Mouse (Mus musculus) thymus, adult 2 months (tissue): ENCODE results near the gene Dennd1b. TPM values are rescaled to one million over a fixed set of nuclear protein-coding genes. Genes with fewer than 3 reads are reported as not detected.

Experiments used
- DNase-seq: peaks from one replicate; pipeline ENCODE4 v3.0.0; 2021
- H3K27ac ChIP-seq: fragments of 200-500 bp; 2 replicates; pipeline ENCODE4 v1.5.1; 2012; ENCODE audit warnings: low read length, control low read depth; ENCODE audit not compliant: control insufficient read depth, insufficient read depth
- H3K27me3 ChIP-seq: fragments of 200-500 bp; 2 replicates; pipeline ENCODE4 v1.6.1; 2012; ENCODE audit warnings: mild to moderate bottlenecking, low read length, moderate library complexity, mixed read lengths; ENCODE audit not compliant: control insufficient read depth, insufficient read depth
- H3K36me3 ChIP-seq: fragments of 200-500 bp; 2 replicates; pipeline ENCODE4 v1.6.1; 2012; ENCODE audit warnings: mild to moderate bottlenecking, low read length, moderate library complexity; ENCODE audit not compliant: control insufficient read depth, insufficient read depth
- H3K4me1 ChIP-seq: fragments of 200-500 bp; replicated peaks from 2 replicates; pipeline ENCODE4 v1.6.1; 2012; ENCODE audit warnings: low read length; ENCODE audit not compliant: control insufficient read depth, insufficient read depth
- H3K4me3 ChIP-seq: fragments of 200-500 bp; 2 replicates; pipeline ENCODE4 v1.5.1; 2012; ENCODE audit warnings: mild to moderate bottlenecking, low read length, control low read depth, moderate library complexity; ENCODE audit not compliant: control insufficient read depth, insufficient read depth
- CTCF ChIP-seq: fragments of 200-500 bp; IDR thresholded peaks from 2 replicates; pipeline ENCODE4 v1.5.1; 2012; ENCODE audit warnings: mild to moderate bottlenecking, control low read depth, low read length, moderate library complexity, borderline replicate concordance; ENCODE audit not compliant: control insufficient read depth, poor library complexity, insufficient read depth; ENCODE audit errors: extremely low read depth
- POLR2A ChIP-seq: fragments of 200-500 bp; IDR thresholded peaks from 2 replicates; pipeline ENCODE4 v1.6.1; 2012; ENCODE audit warnings: mild to moderate bottlenecking, low read length, control low read depth, moderate library complexity; ENCODE audit not compliant: control insufficient read depth, poor library complexity, insufficient read depth; ENCODE audit errors: extremely low read depth
- WGBS: fragments of 180-500 bp; shearing (Covaris S2); methylation state at CpG from one replicate; pipeline ENCODE4 v1.1.7; 2018; 5-methylcytosine and 5-hydroxymethylcytosine counted together
- polyA plus RNA-seq: library from polyadenylated mRNA; depleted of rRNA; stranded (reverse); fragments of >200 nt; gene quantifications from 2 replicates; pipeline ENCODE4 v1.2.3, GENCODE M21; 2012

Dennd1b gene
- polyA plus RNA-seq, 1 experiment: 20.7 TPM

- no peak overlapping the region for H3K27ac ChIP-seq
- 52% methylated on average over 6 of the region's 6 CpGs for WGBS
- no peaks in the 10 kb centered on the region for H3K27me3 ChIP-seq
- H3K4me3 ChIP-seq: no peak overlapping the region
- no peaks in the 10 kb centered on the region for H3K4me1 ChIP-seq
- TF ChIP-seq CTCF (no peak), POLR2A (no peak)
- H3K36me3 ChIP-seq: no peaks in the 10 kb centered on the region
- DNase-seq: peak; percentile 9
Measured at GRCm38 (mm10) chr1:138939579-138940139, 23.6 kb upstream of the Dennd1b start.

- H3K4me3 ChIP-seq: no peak overlapping the region
- DNase-seq: no peak
- H3K4me1 ChIP-seq: no peaks in the 10 kb centered on the region
- WGBS: 93% methylated on average over 8 of the region's 8 CpGs
- H3K27ac ChIP-seq: no peak overlapping the region
- TF ChIP-seq POLR2A (no peak), CTCF (no peak)
- no peaks in the 10 kb centered on the region for H3K27me3 ChIP-seq
- H3K36me3 ChIP-seq: no peaks in the 10 kb centered on the region
Measured at GRCm38 (mm10) chr1:138940407-138940806, 22.8 kb upstream of the Dennd1b start.

DNA sequence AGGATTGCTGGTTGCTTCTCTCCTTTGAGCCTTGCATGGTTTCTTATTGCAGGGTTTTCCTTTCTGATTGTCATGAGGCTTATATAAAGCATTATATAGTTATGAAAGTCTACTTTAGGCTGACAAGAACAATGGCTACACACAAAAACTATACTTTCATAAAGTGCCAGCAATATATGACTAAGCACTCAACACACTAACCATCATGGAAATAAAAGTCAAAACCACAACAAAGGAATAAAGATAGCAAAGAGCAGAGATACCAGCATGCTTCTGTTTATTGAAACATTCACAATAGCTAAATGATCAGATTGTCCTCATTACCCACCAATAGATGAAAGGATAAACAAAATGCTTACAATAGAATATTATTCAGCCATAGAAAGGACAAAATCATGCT lies 11.1 kb upstream of the Dennd1b start:
- H3K27me3 ChIP-seq: no peaks in the 10 kb centered on the region
- TF ChIP-seq CTCF: no peak
- H3K4me3 ChIP-seq: no peak overlapping the region
- no peaks in the 10 kb centered on the region for H3K36me3 ChIP-seq
- no peak overlapping the region for H3K27ac ChIP-seq
- DNase-seq: no peak
- H3K4me1 ChIP-seq: no peaks in the 10 kb centered on the region

GRCm38 (mm10) chr1:138954978-138955377 lies 8.3 kb upstream of the Dennd1b start:
- TF ChIP-seq POLR2A (no peak), CTCF (no peak)
- WGBS: 42% methylated on average over 5 of the region's 5 CpGs
- H3K4me1 ChIP-seq: no peaks in the 10 kb centered on the region
- H3K4me3 ChIP-seq: no peak overlapping the region
- H3K27ac ChIP-seq: no peak overlapping the region
- DNase-seq: no peak
- H3K27me3 ChIP-seq: no peaks in the 10 kb centered on the region
- H3K36me3 ChIP-seq: no peaks in the 10 kb centered on the region

- WGBS: 75% methylated on average over 4 of the region's 4 CpGs
- no peaks in the 10 kb centered on the region for H3K36me3 ChIP-seq
- no peaks in the 10 kb centered on the region for H3K27me3 ChIP-seq
- no peaks in the 10 kb centered on the region for H3K4me1 ChIP-seq
- no peak for TF ChIP-seq CTCF
- TF ChIP-seq POLR2A: no peak
- no peak overlapping the region for H3K27ac ChIP-seq
- no peak overlapping the region for H3K4me3 ChIP-seq
- DNase-seq: no peak
Measured at GRCm38 (mm10) chr1:138955455-138955854, 7.8 kb upstream of the Dennd1b start.

DNA sequence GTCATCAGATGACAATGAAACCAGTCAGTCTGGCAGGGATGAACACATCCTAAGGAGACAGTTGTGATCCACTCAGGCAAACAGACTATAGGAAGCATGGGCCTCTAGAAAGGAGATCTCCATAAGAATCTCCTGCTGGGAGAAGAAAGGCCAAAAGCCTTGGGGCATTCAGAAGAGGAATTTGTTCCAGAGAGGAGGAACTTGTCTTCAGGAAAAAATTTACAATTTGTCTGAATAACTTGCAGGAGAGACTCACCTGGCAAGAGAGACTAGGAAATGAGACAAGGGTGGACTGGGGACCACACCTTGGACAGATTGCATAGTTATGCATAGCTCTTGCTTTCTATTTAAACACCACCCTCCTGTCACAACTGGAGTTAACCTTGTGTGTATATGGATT lies 6.7 kb upstream of the Dennd1b start:
- no peaks in the 10 kb centered on the region for H3K36me3 ChIP-seq
- H3K27ac ChIP-seq: no peak overlapping the region
- no peak for DNase-seq
- H3K4me1 ChIP-seq: no peaks in the 10 kb centered on the region
- H3K27me3 ChIP-seq: no peaks in the 10 kb centered on the region
- TF ChIP-seq CTCF (no peak), POLR2A (no peak)
- no peak overlapping the region for H3K4me3 ChIP-seq

DNA sequence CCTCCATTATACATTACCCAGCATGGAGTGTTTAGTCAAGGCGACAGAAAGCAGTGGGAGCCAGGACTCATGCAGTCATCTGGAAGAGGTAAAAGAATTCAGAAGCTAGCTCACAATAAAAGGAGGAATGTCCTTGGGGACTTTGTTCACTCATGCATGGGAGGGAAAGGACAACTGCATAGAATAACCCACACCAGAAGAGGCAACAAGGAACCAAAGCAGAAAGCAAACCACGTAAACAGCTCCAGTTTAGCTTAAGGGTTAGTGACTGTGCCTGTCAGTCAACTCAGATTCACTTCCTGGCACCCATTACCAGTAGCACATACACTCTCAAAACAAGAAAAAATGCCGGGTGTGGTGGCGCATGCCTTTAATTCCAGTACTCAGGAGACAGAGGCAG lies 6.1 kb upstream of the Dennd1b start:
- no peak overlapping the region for H3K4me3 ChIP-seq
- DNase-seq: no peak
- TF ChIP-seq CTCF: no peak
- no peak for TF ChIP-seq POLR2A
- no peaks in the 10 kb centered on the region for H3K36me3 ChIP-seq
- H3K27ac ChIP-seq: no peak overlapping the region
- 80% methylated on average over 4 of the region's 4 CpGs for WGBS
- H3K27me3 ChIP-seq: no peaks in the 10 kb centered on the region
- no peaks in the 10 kb centered on the region for H3K4me1 ChIP-seq
